In genomic region chr1:21025203-21025602, GRCm38 (mm10) we compare ENCODE assay signal across 10 mouse cellular contexts.
"Had no signal": no experiment of that assay in that cellular context is flagged by ENCODE, and none has a peak within 500 bp of the region (broad histone marks: within the 10 kb centered on the region; RNA-seq: fewer than 3 reads in every experiment).

No protein-coding gene starts in this region.

- DNase-seq: kidney, adult 8-10 months; kidney, postnatal 25 days; layer of hippocampus, adult 9-11 months; left cerebral cortex, postnatal 4 days; lung, adult 18-20 months; retina, postnatal 1 day; right cerebral cortex, postnatal 4 days; spleen, adult 18-20 months; thymus, postnatal 4 days had no signal

- ATAC-seq: midbrain, embryonic 15.5 days had no signal
